Mouse (Mus musculus) heart, adult 2 months (tissue): ENCODE data around the gene Edem3.

ENCODE experiments used
- CTCF ChIP-seq: fragments of 200-600 bp; IDR thresholded peaks from 2 replicates; pipeline ENCODE4 v1.8.1; 2022; ENCODE audit warnings: antibody characterized with exemption, mild to moderate bottlenecking, moderate library complexity
- POLR2A ChIP-seq: fragments of 200-500 bp; IDR thresholded peaks from 2 replicates; pipeline ENCODE4 v1.6.1; 2011; ENCODE audit warnings: mild to moderate bottlenecking, low read depth, low read length, control low read depth; ENCODE audit not compliant: insufficient read depth

DNA sequence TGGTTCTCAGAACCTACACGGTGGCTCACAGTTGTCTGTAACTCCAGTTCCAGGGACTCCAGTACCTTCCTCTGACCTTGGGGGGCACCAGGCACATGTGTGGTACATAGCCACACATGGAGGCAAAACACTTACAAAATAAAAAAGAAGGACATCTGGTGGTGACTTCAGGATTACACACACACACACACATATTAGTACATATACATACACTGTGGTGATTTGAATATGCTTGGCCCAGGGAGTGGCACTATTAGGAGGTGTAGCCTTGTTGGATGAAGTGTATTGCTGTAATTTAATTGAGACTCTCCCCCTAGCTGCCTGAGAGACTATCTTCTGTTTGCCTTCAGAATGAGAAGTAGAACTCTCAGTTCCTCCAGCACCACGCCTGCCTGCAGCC is 93.1 kb downstream of the Edem3 start:
- TF ChIP-seq CTCF (no peak), POLR2A (no peak)
